Mouse (Mus musculus) layer of hippocampus, postnatal 36 days (tissue): ENCODE results near the gene Nlgn3. TPM values are rescaled to one million over a fixed set of nuclear protein-coding genes. Genes with fewer than 3 reads are reported as not detected.

ENCODE experiments used
- total RNA-seq, 2 experiments: library from RNA; stranded (reverse); gene quantifications; 2 replicates each; pipeline ENCODE4 v1.2.3; 2021

Nlgn3 gene
- total RNA-seq, 2 experiments from 2014 or later: 186 to 189 TPM

Other genes starting within 250 kb of the Nlgn3 start
- gene Tex11, start 239.5 kb upstream of the Nlgn3 start, total RNA-seq: not detected
- gene Slc7a3, start 213.1 kb upstream of the Nlgn3 start, total RNA-seq: 1 to 10 TPM; 4.8 to 6.8 TPM
- gene Snx12, start 76.6 kb upstream of the Nlgn3 start, total RNA-seq: 10 to 100 TPM; 81.5 to 88.3 TPM
- 10 to 100 TPM; 21.3 to 25.4 TPM for gene Foxo4, start 44.6 kb upstream of the Nlgn3 start, total RNA-seq
- gene Gm614, start 35.2 kb upstream of the Nlgn3 start, total RNA-seq: not detected
- 1 to 10 TPM in 1 of 2 experiments, under 1 TPM in 1; 0.90 to 1.6 TPM for gene Il2rg, start 30.9 kb upstream of the Nlgn3 start, total RNA-seq
- gene Gm20489, start 30.1 kb upstream of the Nlgn3 start, total RNA-seq: not detected
- 10 to 100 TPM; 23.1 to 26.5 TPM for gene Med12, start 25.1 kb upstream of the Nlgn3 start, total RNA-seq
- gene Gjb1, start 77.2 kb downstream of the Nlgn3 start, total RNA-seq: 10 to 100 TPM; 10.3 to 13.0 TPM
- 100 to 1,000 TPM; 159 to 175 TPM for gene Zmym3, start 121.7 kb downstream of the Nlgn3 start, total RNA-seq
- gene Nono, start 130.2 kb downstream of the Nlgn3 start, total RNA-seq: 100 to 1,000 TPM; 135 to 149 TPM
- gene Itgb1bp2, start 149.9 kb downstream of the Nlgn3 start, total RNA-seq: 1 to 10 TPM; 1.0 to 1.4 TPM
- 10 to 100 TPM; 50.0 to 51.0 TPM for gene Taf1, start 233.6 kb downstream of the Nlgn3 start, total RNA-seq